Mouse (Mus musculus) MEL (cell line): ENCODE data around the gene Cyp2u1.

Experiments
- CHD1 ChIP-seq: IDR thresholded peaks from 2 replicates; pipeline ENCODE4 v1.6.1; 2012; ENCODE audit warnings: low read depth, mild to moderate bottlenecking, inconsistent platforms, low read length, improper control_type of control experiment
- CHD2 ChIP-seq: IDR thresholded peaks from 2 replicates; pipeline ENCODE4 v1.6.1; 2011; ENCODE audit warnings: low read length, improper control_type of control experiment
- CTCF ChIP-seq, 3 experiments: IDR thresholded peaks in 2 of 3; conservative IDR thresholded peaks in 1 of 3; 2 replicates each; pipeline ENCODE4 v1.5.1; 2011 to 2012; ENCODE audit warnings: low read length in 3 of 3, low read depth in 2 of 3, mild to moderate bottlenecking in 2 of 3, improper control_type of control experiment in 1 of 3, inconsistent platforms in 1 of 3, mixed read lengths in 1 of 3, moderate library complexity in 1 of 3; ENCODE audit not compliant: control insufficient read depth in 1 of 3, insufficient read depth in 1 of 3, poor library complexity in 1 of 3, severe bottlenecking in 1 of 3
- GATA1 ChIP-seq: IDR thresholded peaks from 2 replicates; pipeline ENCODE4 v1.6.1; 2011; ENCODE audit warnings: low read depth, low read length, improper control_type of control experiment
- MAFK ChIP-seq: IDR thresholded peaks from 2 replicates; pipeline ENCODE4 v1.6.1; 2011; ENCODE audit warnings: low read depth, mild to moderate bottlenecking, low read length, improper control_type of control experiment, borderline replicate concordance
- MYB ChIP-seq: IDR thresholded peaks from 2 replicates; pipeline ENCODE4 v1.6.1; 2011; ENCODE audit warnings: mild to moderate bottlenecking, low read depth, low read length, improper control_type of control experiment
- NELFE ChIP-seq: IDR thresholded peaks from 2 replicates; pipeline ENCODE4 v1.6.1; 2011; ENCODE audit warnings: low read depth, low read length, improper control_type of control experiment
- POLR2A ChIP-seq, 2 experiments: IDR thresholded peaks; 2 replicates each; pipeline ENCODE4 v1.6.1; 2011 to 2012; ENCODE audit warnings: low read length in 2 of 2, mild to moderate bottlenecking in 2 of 2, control low read depth in 1 of 2, improper control_type of control experiment in 1 of 2, low read depth in 1 of 2, moderate library complexity in 1 of 2; ENCODE audit not compliant: control insufficient read depth in 1 of 2, insufficient read depth in 1 of 2, poor library complexity in 1 of 2
- RAD21 ChIP-seq: IDR thresholded peaks from 2 replicates; pipeline ENCODE4 v1.6.1; 2011; ENCODE audit warnings: mild to moderate bottlenecking, low read depth, low read length, improper control_type of control experiment
- RCOR1 ChIP-seq: IDR thresholded peaks from 2 replicates; pipeline ENCODE4 v1.6.1; 2012; ENCODE audit warnings: low read depth, mild to moderate bottlenecking, inconsistent platforms, low read length, improper control_type of control experiment
- SIN3A ChIP-seq: IDR thresholded peaks from 2 replicates; pipeline ENCODE4 v1.6.1; 2012; ENCODE audit warnings: low read length, improper control_type of control experiment, inconsistent platforms
- USF1 ChIP-seq: IDR thresholded peaks from 2 replicates; pipeline ENCODE4 v1.6.1; 2014; ENCODE audit warnings: low read depth, mild to moderate bottlenecking, inconsistent platforms, low read length, improper control_type of control experiment, moderate library complexity
- USF2 ChIP-seq, 2 experiments: IDR thresholded peaks; 2 replicates each; pipeline ENCODE4 v1.6.1; 2011 to 2012; ENCODE audit warnings: improper control_type of control experiment in 2 of 2, low read length in 2 of 2, borderline replicate concordance in 1 of 2, inconsistent platforms in 1 of 2, low read depth in 1 of 2, mild to moderate bottlenecking in 1 of 2; ENCODE audit not compliant: insufficient read depth in 1 of 2

DNA sequence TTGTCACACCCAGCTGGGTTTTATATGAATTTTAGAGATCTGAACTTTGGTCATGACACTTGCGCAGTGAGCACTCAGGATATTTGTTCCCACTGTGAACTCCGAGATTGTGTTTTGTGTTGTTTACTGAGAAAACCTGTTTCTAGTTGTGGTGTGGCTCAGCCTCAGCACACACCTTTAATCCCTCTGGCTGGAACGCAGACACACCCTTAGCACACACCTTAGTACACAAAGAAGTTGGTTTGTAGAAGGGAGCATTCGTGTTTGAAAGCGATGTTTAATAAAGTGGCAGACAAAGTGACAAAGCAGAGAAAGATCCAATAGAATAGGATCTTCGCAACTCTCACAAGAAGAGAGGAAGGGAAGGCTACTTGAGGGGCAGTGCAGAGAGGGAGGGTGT, 42.6 kb downstream of the Cyp2u1 start:
- TF ChIP-seq USF1 (no peak), POLR2A (IDR thresholded peaks at IDR 0.05; ENCODE audit: control insufficient read depth in 1 of 2, insufficient read depth in 1 of 2, low read depth in 1 of 2, low read length in 2 of 2, poor library complexity in 1 of 2) (no peak), RAD21 (no peak), NELFE (no peak), CTCF (IDR thresholded peaks at IDR 0.05 in 2 of 3, conservative IDR thresholded peaks at IDR 0.05 in 1 of 3; ENCODE audit: control insufficient read depth in 1 of 3, insufficient read depth in 1 of 3, low read depth in 2 of 3, low read length in 3 of 3, poor library complexity in 1 of 3, severe bottlenecking in 1 of 3) (no peak), MYB (no peak), USF2 (IDR thresholded peaks at IDR 0.05; ENCODE audit: borderline replicate concordance in 1 of 2, insufficient read depth in 1 of 2, low read depth in 1 of 2, low read length in 2 of 2) (no peak), MAFK (no peak), GATA1 (no peak), CHD1 (no peak), SIN3A (no peak), RCOR1 (no peak), CHD2 (no peak)
